Mouse (Mus musculus) midbrain, embryonic 13.5 days (tissue): ENCODE results near the gene Sf1. TPM values are rescaled to one million over a fixed set of nuclear protein-coding genes. Genes with fewer than 3 reads are reported as not detected.

Source experiments
- ATAC-seq: fragments of 200-750 bp; cut with Nextera tagmentation; 2 replicates; pipeline ENCODE4 v1.8.0; 2017; ENCODE audit warnings: mild to moderate bottlenecking, moderate TSS enrichment, moderate library complexity
- H3K27ac ChIP-seq: fragments of 300-500 bp; sonication (generic); 2 replicates; pipeline ENCODE4 v1.5.1; 2015; ENCODE audit warnings: inconsistent platforms, mild to moderate bottlenecking, moderate library complexity
- H3K27me3 ChIP-seq: fragments of 300-500 bp; sonication (generic); 2 replicates; pipeline ENCODE4 v1.6.1; 2015; ENCODE audit warnings: mild to moderate bottlenecking, inconsistent platforms
- H3K36me3 ChIP-seq: fragments of 300-500 bp; sonication (generic); 2 replicates; pipeline ENCODE4 v1.6.1; 2015; ENCODE audit warnings: mild to moderate bottlenecking, inconsistent platforms
- H3K4me1 ChIP-seq: fragments of 300-500 bp; sonication (generic); replicated peaks from 2 replicates; pipeline ENCODE4 v1.6.1; 2015; ENCODE audit warnings: inconsistent platforms
- H3K4me2 ChIP-seq: fragments of 300-500 bp; sonication (generic); replicated peaks from 2 replicates; pipeline ENCODE4 v1.6.1; 2015; ENCODE audit warnings: moderate library complexity, mild to moderate bottlenecking, inconsistent platforms
- H3K4me3 ChIP-seq: fragments of 300-500 bp; sonication (generic); replicated peaks from 2 replicates; pipeline ENCODE4 v1.5.1; 2015; ENCODE audit warnings: mild to moderate bottlenecking, inconsistent platforms
- H3K9ac ChIP-seq: fragments of 300-500 bp; sonication (generic); replicated peaks from 2 replicates; pipeline ENCODE4 v1.6.1; 2015; ENCODE audit warnings: mild to moderate bottlenecking, inconsistent platforms
- H3K9me3 ChIP-seq: fragments of 300-500 bp; sonication (generic); 2 replicates; pipeline ENCODE4 v1.6.1; 2016; ENCODE audit warnings: mild to moderate bottlenecking, inconsistent platforms
- WGBS: fragments of 180-500 bp; shearing (Covaris S2); methylation state at CpG from one replicate; pipeline ENCODE4 v1.1.7; 2015; 5-methylcytosine and 5-hydroxymethylcytosine counted together
- polyA plus RNA-seq: library from polyadenylated mRNA; unstranded; fragments of >200 nt; fragmentation: Nextera tagmentation; extraction: Ambion mirVana; gene quantifications from 2 replicates; pipeline ENCODE4 v1.2.1, GENCODE M21; 2015

Gene Sf1
- polyA plus RNA-seq: 120 and 128 TPM in 2 replicates

- peak within 1 kb of the TSS; percentile 99 for H3K4me3 ChIP-seq
- H3K27ac ChIP-seq: peak within 1 kb of the TSS; percentile 99
- no peaks in the 10 kb centered on the region for H3K27me3 ChIP-seq
- H3K4me1 ChIP-seq: peaks cover 41% of the 10 kb centered on the region
- peaks cover 39% of the 10 kb centered on the region for H3K36me3 ChIP-seq
- H3K9ac ChIP-seq: peak within 1 kb of the TSS; percentile 99
- 1% methylated on average over 84 of the region's 85 CpGs for WGBS
- peak; percentile 98 for ATAC-seq
- peak within 1 kb of the TSS; percentile 97 for H3K4me2 ChIP-seq
- H3K9me3 ChIP-seq: no peaks in the 10 kb centered on the region
Observed at GRCm38 (mm10) chr19:6363411-6364240, at the start of gene Sf1. TSS of gene Sf1 (plus strand) at chr19:6363690.

DNA sequence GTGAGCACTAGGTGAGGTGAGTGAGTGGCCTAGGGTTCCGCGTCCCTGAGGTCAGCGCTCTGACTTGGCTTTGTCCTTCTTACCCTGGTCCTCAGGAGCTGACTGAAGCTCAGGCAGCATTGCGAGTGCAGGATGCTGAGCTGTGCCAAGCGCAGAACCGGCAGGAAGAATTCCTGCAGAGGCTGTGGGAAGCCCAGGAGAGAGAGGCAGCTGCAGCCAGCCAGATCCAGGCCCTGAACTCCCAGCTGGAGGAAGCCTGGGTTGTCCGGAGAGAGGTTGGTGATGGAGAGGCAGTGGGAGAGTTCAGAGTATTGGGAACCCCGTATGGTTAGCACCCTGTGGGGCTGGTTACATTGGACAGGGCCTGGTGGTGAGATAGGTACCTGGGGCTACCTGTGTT, 49.7 kb upstream of the Sf1 start:
- H3K4me1 ChIP-seq: no peaks in the 10 kb centered on the region
- no peak overlapping the region for H3K4me3 ChIP-seq
- no peak overlapping the region for H3K27ac ChIP-seq
- no peak for ATAC-seq
- peaks cover 45% of the 10 kb centered on the region for H3K36me3 ChIP-seq
- H3K27me3 ChIP-seq: no peaks in the 10 kb centered on the region
- H3K9ac ChIP-seq: no peak overlapping the region
- no peak overlapping the region for H3K4me2 ChIP-seq
- 89% methylated on average over 8 of the region's 8 CpGs for WGBS
- no peaks in the 10 kb centered on the region for H3K9me3 ChIP-seq

DNA sequence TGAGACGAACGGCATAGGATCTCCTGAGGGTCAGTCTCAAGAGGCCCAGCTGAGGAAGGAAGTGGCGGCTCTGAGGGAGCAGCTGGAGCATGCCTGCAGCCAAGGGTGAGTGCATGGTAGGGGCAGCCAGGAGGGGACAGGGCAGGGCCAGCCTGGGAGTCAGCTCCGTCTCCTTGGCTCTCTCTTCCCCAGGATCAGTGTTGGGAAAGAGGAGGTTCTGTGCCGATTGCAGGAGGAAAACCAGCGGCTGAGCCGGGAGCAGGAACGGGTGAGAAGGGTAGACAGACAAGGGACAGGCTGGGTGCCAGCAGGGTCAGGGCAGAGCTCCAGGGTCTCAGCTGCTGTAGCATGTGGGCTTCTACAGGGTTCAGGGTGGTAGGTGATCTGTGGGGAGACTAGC, 49.0 kb upstream of the Sf1 start:
- Histone ChIP-seq H3K27ac (no peak overlapping the region), H3K9me3 (no peaks in the 10 kb centered on the region), H3K4me3 (no peak overlapping the region), H3K9ac (no peak overlapping the region), H3K4me1 (no peaks in the 10 kb centered on the region), H3K36me3 (peaks cover 52% of the 10 kb centered on the region), H3K27me3 (no peaks in the 10 kb centered on the region), H3K4me2 (no peak overlapping the region)
- no peak for ATAC-seq
- WGBS: 90% methylated on average over 8 of the region's 8 CpGs

DNA sequence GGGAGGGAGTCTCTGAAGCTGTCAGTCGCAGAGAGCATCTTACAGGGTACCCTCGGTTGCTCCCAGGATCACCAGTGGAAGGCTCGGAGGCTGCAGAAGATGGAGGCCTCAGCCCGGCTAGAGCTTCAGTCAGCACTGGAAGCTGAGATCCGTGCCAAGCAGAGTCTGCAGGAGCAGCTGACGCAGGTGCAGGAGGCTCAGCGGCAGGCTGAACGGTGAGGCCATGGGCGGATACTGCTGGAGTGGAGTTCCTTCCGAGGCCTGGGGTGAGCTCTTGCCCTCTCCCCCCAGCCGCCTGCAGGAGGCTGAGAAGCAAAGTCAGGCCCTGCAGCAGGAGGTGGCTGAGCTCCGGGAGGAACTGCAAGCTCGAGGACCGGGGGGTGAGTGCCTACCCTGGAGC, 47.9 kb upstream of the Sf1 start:
- Histone ChIP-seq H3K9ac (no peak overlapping the region), H3K4me2 (no peak overlapping the region), H3K36me3 (peaks cover 52% of the 10 kb centered on the region), H3K27me3 (no peaks in the 10 kb centered on the region), H3K27ac (no peak overlapping the region), H3K9me3 (no peaks in the 10 kb centered on the region), H3K4me1 (no peaks in the 10 kb centered on the region), H3K4me3 (no peak overlapping the region)
- WGBS: 74% methylated on average over 14 of the region's 14 CpGs
- no peak for ATAC-seq

- Histone ChIP-seq H3K27ac (no peak overlapping the region), H3K9ac (0 out of 2 replicates have a peak overlapping the region, but pooled peaks have one; percentile 20), H3K4me1 (no peaks in the 10 kb centered on the region), H3K27me3 (no peaks in the 10 kb centered on the region), H3K36me3 (peaks cover 57% of the 10 kb centered on the region), H3K9me3 (no peaks in the 10 kb centered on the region), H3K4me2 (no peak overlapping the region), H3K4me3 (no peak overlapping the region)
- no peak for ATAC-seq
- WGBS: 93% methylated on average over 12 of the region's 12 CpGs
Observed at GRCm38 (mm10) chr19:6318145-6318544, 45.3 kb upstream of the Sf1 start.

GRCm38 (mm10) chr19:6321358-6321757, 42.1 kb upstream of the Sf1 start:
- no peak for ATAC-seq

DNA sequence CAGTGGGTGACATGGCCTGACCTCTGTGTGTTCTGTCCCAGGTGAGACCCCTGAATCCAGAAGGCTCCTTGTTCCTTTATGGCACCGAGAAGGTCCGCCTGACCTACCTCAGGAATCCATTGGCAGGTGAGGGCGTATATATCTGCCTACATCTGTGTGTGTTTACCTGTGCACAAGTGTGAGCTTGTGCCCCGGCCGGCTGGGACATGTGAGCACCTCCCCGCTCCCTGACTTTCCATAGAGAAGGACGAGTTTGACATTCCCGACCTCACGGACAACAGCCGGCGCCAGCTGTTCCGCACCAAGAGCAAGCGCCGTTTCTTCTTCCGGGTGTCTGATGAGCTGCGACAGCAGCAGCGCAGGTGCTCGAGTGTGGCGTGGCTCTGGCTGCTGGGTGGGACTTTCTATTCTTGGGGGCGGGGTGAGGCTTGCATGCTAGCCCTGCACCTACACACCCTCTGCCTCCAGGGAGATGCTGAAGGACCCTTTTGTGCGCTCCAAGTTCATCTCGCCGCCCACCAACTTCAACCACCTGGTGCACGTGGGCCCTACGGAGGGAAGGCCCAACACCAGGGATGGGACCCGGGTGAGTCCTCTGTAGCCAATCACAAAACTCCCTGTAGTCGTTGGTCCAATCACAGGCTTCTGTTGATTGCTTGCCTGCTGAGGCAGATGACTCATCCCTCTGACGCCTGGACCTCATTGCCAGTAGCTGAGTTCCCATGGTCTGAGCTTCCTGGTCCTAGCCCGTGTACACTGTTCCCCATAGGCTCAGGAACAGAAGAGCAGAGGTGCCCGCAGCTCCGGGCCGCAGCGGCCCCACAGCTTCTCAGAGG, 41.5 kb upstream of the Sf1 start:
- WGBS: 87% methylated on average over 33 of the region's 33 CpGs
- no peak for ATAC-seq
- Histone ChIP-seq H3K4me2 (no peak overlapping the region), H3K4me1 (no peaks in the 10 kb centered on the region), H3K9me3 (no peaks in the 10 kb centered on the region), H3K9ac (no peak overlapping the region), H3K27ac (no peak overlapping the region), H3K27me3 (no peaks in the 10 kb centered on the region), H3K4me3 (no peak overlapping the region), H3K36me3 (peaks cover 31% of the 10 kb centered on the region)

More at GRCm38 (mm10) chr19:6321358-6321757, 42.1 kb upstream of the Sf1 start:
- no peaks in the 10 kb centered on the region for H3K4me1 ChIP-seq
- no peaks in the 10 kb centered on the region for H3K27me3 ChIP-seq
- H3K9me3 ChIP-seq: no peaks in the 10 kb centered on the region
- no peak overlapping the region for H3K27ac ChIP-seq
- WGBS: 91% methylated on average over 8 of the region's 8 CpGs
- H3K4me2 ChIP-seq: no peak overlapping the region
- H3K9ac ChIP-seq: no peak overlapping the region
- H3K36me3 ChIP-seq: peaks cover 35% of the 10 kb centered on the region
- H3K4me3 ChIP-seq: no peak overlapping the region

GRCm38 (mm10) chr19:6324751-6325150, 38.7 kb upstream of the Sf1 start:
- no peak overlapping the region for H3K4me3 ChIP-seq
- WGBS: 80% methylated on average over 9 of the region's 9 CpGs
- no peaks in the 10 kb centered on the region for H3K9me3 ChIP-seq

DNA sequence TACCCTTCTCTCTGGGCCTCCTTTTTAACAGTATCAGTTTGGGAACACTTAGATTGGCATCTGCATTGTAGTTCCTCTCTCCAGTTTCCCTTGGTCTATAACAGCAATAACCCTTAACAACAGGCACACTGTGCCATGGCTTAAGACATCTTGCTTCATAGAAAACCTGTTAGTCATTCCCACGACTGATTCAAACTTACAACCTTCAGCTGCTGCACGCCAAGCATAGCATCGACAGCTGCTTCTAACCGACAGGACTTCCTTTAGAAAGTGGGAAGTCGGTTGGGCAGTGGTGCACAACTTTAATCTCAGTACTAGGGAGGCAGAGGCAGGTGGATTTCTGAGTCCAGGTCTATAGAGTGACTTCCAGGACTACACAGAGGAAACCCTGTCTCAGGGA, 32.3 kb upstream of the Sf1 start:
- H3K36me3 ChIP-seq: no peaks in the 10 kb centered on the region
- no peak for ATAC-seq
- H3K9ac ChIP-seq: no peak overlapping the region
- no peaks in the 10 kb centered on the region for H3K9me3 ChIP-seq
- H3K4me1 ChIP-seq: peaks cover 14% of the 10 kb centered on the region
- 73% methylated on average over 5 of the region's 5 CpGs for WGBS
- H3K27me3 ChIP-seq: no peaks in the 10 kb centered on the region
- no peak overlapping the region for H3K27ac ChIP-seq
- H3K4me2 ChIP-seq: no peak overlapping the region
- H3K4me3 ChIP-seq: no peak overlapping the region

More at GRCm38 (mm10) chr19:6324751-6325150, 38.7 kb upstream of the Sf1 start:
- no peak overlapping the region for H3K4me2 ChIP-seq
- H3K27ac ChIP-seq: no peak overlapping the region
- ATAC-seq: no peak
- H3K4me1 ChIP-seq: no peaks in the 10 kb centered on the region
- no peak overlapping the region for H3K9ac ChIP-seq
- no peaks in the 10 kb centered on the region for H3K27me3 ChIP-seq
- H3K36me3 ChIP-seq: 0 out of 2 replicates have a peak, but pooled peaks cover 11% of the 10 kb centered on the region

- H3K27me3 ChIP-seq: no peaks in the 10 kb centered on the region
- peak overlapping the region; percentile 40 for H3K4me2 ChIP-seq
- no peak for ATAC-seq
- no peak overlapping the region for H3K27ac ChIP-seq
- peaks cover 3% of the 10 kb centered on the region; the same call in 1 of the 2 replicates for H3K36me3 ChIP-seq
- H3K9me3 ChIP-seq: no peaks in the 10 kb centered on the region
- WGBS: 21% methylated on average over 13 of the region's 13 CpGs
- H3K4me3 ChIP-seq: 0 out of 2 replicates have a peak overlapping the region, but pooled peaks have one; percentile 13
- peaks cover 22% of the 10 kb centered on the region for H3K4me1 ChIP-seq
- no peak overlapping the region for H3K9ac ChIP-seq
Observed at GRCm38 (mm10) chr19:6331719-6332516, 31.6 kb upstream of the Sf1 start.

DNA sequence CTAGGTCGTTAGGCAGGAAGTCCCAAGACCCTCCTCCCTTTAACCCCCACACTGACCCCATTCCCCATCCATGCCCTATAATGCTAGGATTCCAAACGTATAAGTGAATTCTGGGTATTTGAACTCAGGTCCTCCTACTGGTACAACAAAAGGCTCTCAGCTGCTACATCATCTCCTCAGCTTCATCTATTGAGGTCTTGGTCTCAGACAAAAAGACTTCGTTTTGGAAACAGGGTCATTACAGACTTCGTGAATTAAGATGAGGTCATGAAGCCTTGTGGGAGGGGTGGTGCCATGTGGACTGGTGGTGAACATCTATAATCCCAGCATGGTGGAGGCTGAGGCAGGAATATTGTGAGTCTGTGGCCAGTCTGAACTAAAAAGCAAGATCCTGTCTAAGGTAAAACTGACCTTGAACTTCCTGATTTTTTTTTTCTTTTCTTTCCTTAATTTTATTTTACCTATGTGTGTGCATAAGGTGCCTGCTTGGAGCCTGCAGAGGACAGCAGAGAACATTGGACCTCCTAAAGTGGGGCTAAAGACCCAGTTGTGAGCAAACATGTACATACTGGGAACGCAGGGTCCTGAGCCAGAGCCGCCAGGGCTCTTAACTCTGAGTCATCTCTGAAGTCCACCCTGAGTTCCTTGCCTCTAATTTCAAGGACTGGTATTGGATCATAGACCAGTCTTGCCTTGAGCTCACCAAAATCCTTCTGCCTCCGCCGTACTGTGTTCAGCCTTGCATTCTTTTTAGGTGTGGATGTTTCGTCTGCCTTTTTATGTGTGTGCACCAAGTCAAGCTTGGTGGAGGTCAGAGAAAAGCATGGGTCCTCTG, 29.5 kb upstream of the Sf1 start:
- Histone ChIP-seq H3K27ac (peak overlapping the region; percentile 59), H3K4me1 (peaks cover 30% of the 10 kb centered on the region), H3K36me3 (peaks cover 24% of the 10 kb centered on the region), H3K9ac (0 out of 2 replicates have a peak overlapping the region, but pooled peaks have one; percentile 10), H3K4me2 (peak overlapping the region; percentile 94), H3K27me3 (no peaks in the 10 kb centered on the region), H3K4me3 (peak overlapping the region; percentile 85), H3K9me3 (no peaks in the 10 kb centered on the region)
- 73% methylated on average over 9 of the region's 9 CpGs for WGBS
- ATAC-seq: peak; percentile 2; the same call in 1 of the 2 replicates
